Mouse (Mus musculus) megakaryocyte, embryonic 14.5 days (primary cell): ENCODE measurements around the gene Dock9. TPM values are rescaled to one million over a fixed set of nuclear protein-coding genes. Genes with fewer than 3 reads are reported as not detected.

Source experiments
- H3K27me3 ChIP-seq: replicated peaks from 2 replicates; pipeline ENCODE3; 2012; ENCODE audit warnings: inconsistent platforms
- H3K36me3 ChIP-seq: replicated peaks from 2 replicates; pipeline ENCODE3; 2012; ENCODE audit warnings: low read length, inconsistent platforms, mixed read lengths
- H3K4me1 ChIP-seq: 2 replicates; pipeline ENCODE4 v1.6.1; 2012; ENCODE audit warnings: inconsistent platforms
- H3K4me3 ChIP-seq: replicated peaks from 2 replicates; pipeline ENCODE3; 2012; ENCODE audit warnings: moderate library complexity, mild to moderate bottlenecking, inconsistent platforms
- H3K9me3 ChIP-seq: 2 replicates; pipeline ENCODE4 v1.6.1; 2012; ENCODE audit warnings: inconsistent platforms
- FLI1 ChIP-seq: IDR thresholded peaks from 2 replicates; pipeline ENCODE4 v1.6.1; 2012; ENCODE audit warnings: low read length, inconsistent platforms, mixed read lengths
- GATA1 ChIP-seq: IDR thresholded peaks from 3 replicates; pipeline ENCODE4 v1.6.1; 2012; ENCODE audit warnings: mixed read lengths, low read length, inconsistent platforms, borderline replicate concordance
- polyA plus RNA-seq: library from polyadenylated mRNA; stranded (reverse); fragments of >175 nt; gene quantifications from 2 replicates; pipeline ENCODE4 v1.2.3, GENCODE M21; 2012; ENCODE audit warnings: low replicate concordance; ENCODE audit not compliant: insufficient read depth

Gene Dock9
- polyA plus RNA-seq, 1 experiment, result 0.13 TPM

- TF ChIP-seq FLI1, result no peak
- TF ChIP-seq GATA1, result no peak
- Histone ChIP-seq H3K36me3 (no peaks in the 10 kb centered on the region), H3K4me1 (peaks cover 10% of the 10 kb centered on the region; the same call in 1 of the 2 replicates), H3K9me3 (peaks cover 14% of the 10 kb centered on the region), H3K4me3 (no peak overlapping the region), H3K27me3 (peaks cover 20% of the 10 kb centered on the region)
Observed at GRCm38 (mm10) chr14:121658537-121658936, 139.1 kb downstream of the Dock9 start.

DNA sequence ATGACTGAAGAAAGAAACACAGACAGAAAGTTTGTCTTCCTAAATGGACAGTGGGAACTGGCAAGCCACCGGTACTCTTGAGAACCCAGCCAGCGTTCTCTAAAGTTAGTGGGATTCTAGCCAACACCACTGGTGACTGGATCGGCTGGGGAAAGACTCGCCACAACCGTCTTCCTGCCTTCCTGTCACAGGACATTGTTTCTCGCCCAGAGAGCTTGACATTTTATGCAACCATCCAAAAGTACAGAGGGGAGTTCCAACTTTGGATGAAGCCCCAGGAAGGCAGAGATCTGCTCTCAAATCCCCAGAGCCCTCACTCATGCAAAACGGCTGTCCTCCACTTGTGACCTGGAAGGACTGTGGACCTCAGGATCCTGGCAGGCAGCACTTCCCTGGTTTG, 140.0 kb downstream of the Dock9 start:
- no peak overlapping the region for H3K4me3 ChIP-seq
- H3K36me3 ChIP-seq, result no peaks in the 10 kb centered on the region
- peaks cover 6% of the 10 kb centered on the region; the same call in 1 of the 2 replicates for H3K9me3 ChIP-seq
- H3K27me3 ChIP-seq, result peaks cover 24% of the 10 kb centered on the region
- H3K4me1 ChIP-seq, result peaks cover 10% of the 10 kb centered on the region; the same call in 1 of the 2 replicates
- TF ChIP-seq FLI1 (no peak), GATA1 (no peak)

DNA sequence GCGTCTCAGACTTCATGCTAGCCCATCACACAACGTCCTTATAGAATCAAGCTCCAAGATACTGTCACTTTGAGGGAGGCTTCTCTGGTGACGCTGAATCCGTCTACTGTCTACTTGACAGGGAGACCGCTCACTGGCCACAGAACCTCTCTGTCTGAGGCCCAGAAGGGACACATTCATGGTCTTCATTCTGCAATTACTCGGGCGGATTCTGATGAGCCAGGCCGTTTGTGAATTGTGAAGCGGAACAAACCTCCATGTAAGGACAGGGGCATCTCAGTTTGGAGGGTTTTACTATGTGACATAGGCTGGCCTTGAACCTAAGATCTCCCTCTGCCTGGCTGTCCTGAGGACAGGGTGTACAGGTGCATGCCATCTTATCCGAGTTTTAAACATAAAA, 140.7 kb downstream of the Dock9 start:
- Histone ChIP-seq H3K27me3 (peaks cover 25% of the 10 kb centered on the region), H3K9me3 (peaks cover 6% of the 10 kb centered on the region; the same call in 1 of the 2 replicates), H3K36me3 (no peaks in the 10 kb centered on the region), H3K4me3 (no peak overlapping the region), H3K4me1 (peaks cover 10% of the 10 kb centered on the region; the same call in 1 of the 2 replicates)
- TF ChIP-seq GATA1 (no peak), FLI1 (no peak)

GRCm38 (mm10) chr14:121654977-121655376, 142.7 kb downstream of the Dock9 start:
- H3K4me1 ChIP-seq, result peaks cover 9% of the 10 kb centered on the region; the same call in 1 of the 2 replicates
- TF ChIP-seq GATA1 (no peak), FLI1 (no peak)
- no peaks in the 10 kb centered on the region for H3K36me3 ChIP-seq
- no peak overlapping the region for H3K4me3 ChIP-seq
- peaks cover 6% of the 10 kb centered on the region; the same call in 1 of the 2 replicates for H3K9me3 ChIP-seq
- peaks cover 30% of the 10 kb centered on the region for H3K27me3 ChIP-seq

- Histone ChIP-seq H3K36me3 (no peaks in the 10 kb centered on the region), H3K9me3 (peaks cover 6% of the 10 kb centered on the region; the same call in 1 of the 2 replicates), H3K4me3 (no peak overlapping the region), H3K27me3 (peaks cover 30% of the 10 kb centered on the region), H3K4me1 (peaks cover 9% of the 10 kb centered on the region; the same call in 1 of the 2 replicates)
- TF ChIP-seq FLI1, result no peak
- TF ChIP-seq GATA1, result no peak
Observed at GRCm38 (mm10) chr14:121654416-121654967, 143.1 kb downstream of the Dock9 start.

DNA sequence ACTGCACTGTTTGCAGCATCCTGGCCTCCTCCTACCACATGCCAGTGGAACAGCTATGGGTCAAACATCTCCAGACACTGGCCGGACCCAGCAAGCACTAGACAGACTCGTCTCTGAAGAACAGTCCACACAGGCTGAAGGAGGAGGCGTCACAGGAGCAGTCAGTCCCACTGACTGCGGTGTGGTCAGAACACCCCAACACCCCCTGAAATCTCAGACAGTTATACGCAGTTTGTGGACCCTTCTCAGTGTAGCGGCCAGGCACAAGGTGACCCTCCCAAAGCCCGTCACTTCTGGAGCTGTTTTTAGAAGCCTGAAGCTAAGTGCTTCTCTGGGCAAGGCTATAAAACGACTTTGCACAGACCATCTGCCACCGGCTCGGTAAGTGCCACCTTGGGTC, 143.9 kb downstream of the Dock9 start:
- TF ChIP-seq FLI1, result no peak
- no peak for TF ChIP-seq GATA1
- Histone ChIP-seq H3K4me3 (no peak overlapping the region), H3K36me3 (no peaks in the 10 kb centered on the region), H3K27me3 (peaks cover 30% of the 10 kb centered on the region), H3K9me3 (peaks cover 6% of the 10 kb centered on the region; the same call in 1 of the 2 replicates), H3K4me1 (peaks cover 15% of the 10 kb centered on the region)

DNA sequence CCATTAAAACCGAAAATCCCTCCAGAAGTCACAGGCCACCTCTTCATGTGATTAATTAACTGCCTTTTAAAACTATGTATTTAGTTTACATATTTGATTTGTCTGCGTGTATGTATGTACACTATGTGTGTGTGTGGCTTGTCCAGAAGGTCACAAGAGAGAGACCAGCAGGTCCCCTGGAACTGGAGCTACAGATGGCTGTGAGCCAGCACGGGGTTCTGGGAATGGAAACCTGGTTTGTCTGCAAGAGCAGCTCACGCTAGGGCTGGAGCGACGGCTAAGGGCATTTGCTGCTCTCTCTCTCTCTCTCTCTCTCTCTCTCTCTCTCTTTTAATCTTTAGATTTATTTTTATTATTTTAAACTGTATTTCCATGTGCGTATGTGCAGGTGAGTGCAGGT, 144.4 kb downstream of the Dock9 start:
- Histone ChIP-seq H3K27me3 (peaks cover 26% of the 10 kb centered on the region), H3K36me3 (no peaks in the 10 kb centered on the region), H3K4me3 (no peak overlapping the region), H3K9me3 (peaks cover 6% of the 10 kb centered on the region; the same call in 1 of the 2 replicates), H3K4me1 (peaks cover 17% of the 10 kb centered on the region)
- no peak for TF ChIP-seq FLI1
- no peak for TF ChIP-seq GATA1

GRCm38 (mm10) chr14:121648581-121649060, 149.0 kb downstream of the Dock9 start:
- H3K27me3 ChIP-seq, result peaks cover 14% of the 10 kb centered on the region
- TF ChIP-seq GATA1, result no peak
- no peak for TF ChIP-seq FLI1
- peak overlapping the region; percentile 43 for H3K4me3 ChIP-seq
- no peaks in the 10 kb centered on the region for H3K9me3 ChIP-seq
- H3K36me3 ChIP-seq, result no peaks in the 10 kb centered on the region
- H3K4me1 ChIP-seq, result peaks cover 35% of the 10 kb centered on the region

DNA sequence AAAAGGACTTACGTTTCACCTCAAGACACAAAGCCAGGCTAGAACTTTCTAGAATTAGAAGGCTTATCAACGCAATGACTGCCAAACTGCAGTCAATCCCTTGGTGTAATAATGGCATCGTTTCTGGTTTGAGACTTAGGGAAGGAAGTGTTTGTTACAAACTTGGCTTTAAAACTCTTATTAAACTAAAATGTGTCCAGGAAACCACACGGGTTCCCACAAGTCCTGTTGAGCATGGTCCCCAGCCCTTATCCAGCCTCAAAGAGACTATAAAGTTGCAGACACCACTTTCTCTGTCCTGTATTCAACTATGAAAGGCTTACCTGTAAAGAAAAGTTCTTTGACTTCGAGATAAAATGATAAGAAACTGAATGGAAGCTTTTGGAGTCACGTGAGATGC, 149.9 kb downstream of the Dock9 start:
- TF ChIP-seq GATA1 (no peak), FLI1 (no peak)
- Histone ChIP-seq H3K4me1 (peaks cover 35% of the 10 kb centered on the region), H3K9me3 (no peaks in the 10 kb centered on the region), H3K4me3 (no peak overlapping the region), H3K36me3 (no peaks in the 10 kb centered on the region), H3K27me3 (peaks cover 11% of the 10 kb centered on the region)

- peak overlapping the region; percentile 75 for H3K4me3 ChIP-seq
- H3K9me3 ChIP-seq, result no peaks in the 10 kb centered on the region
- TF ChIP-seq FLI1, result no peak
- TF ChIP-seq GATA1, result no peak
- peaks cover 5% of the 10 kb centered on the region for H3K27me3 ChIP-seq
- H3K4me1 ChIP-seq, result peaks cover 35% of the 10 kb centered on the region
- H3K36me3 ChIP-seq, result no peaks in the 10 kb centered on the region
Observed at GRCm38 (mm10) chr14:121646617-121647016, 151.0 kb downstream of the Dock9 start.

GRCm38 (mm10) chr14:121644302-121644701, 153.3 kb downstream of the Dock9 start:
- H3K36me3 ChIP-seq, result no peaks in the 10 kb centered on the region
- H3K4me1 ChIP-seq, result peaks cover 32% of the 10 kb centered on the region
- TF ChIP-seq FLI1 (no peak), GATA1 (no peak)
- H3K9me3 ChIP-seq, result no peaks in the 10 kb centered on the region
- no peak overlapping the region for H3K4me3 ChIP-seq
- H3K27me3 ChIP-seq, result peaks cover 4% of the 10 kb centered on the region
